Mouse (Mus musculus): Measurements from ENCODE around the gene Gm20458. TPM values are rescaled to one million over a fixed set of nuclear protein-coding genes. Genes with fewer than 3 reads are reported as not detected.

Gene Gm20458
- total and polyA plus RNA-seq, 2 experiments from 2014 or later: 6.9 to 15.0 TPM

GRCm38 (mm10) chr2:164487812-164488211 lies 27.0 kb downstream of the Gm20458 start:
- Histone ChIP-seq H3K27me3 (ENCODE audit: insufficient read depth, low read length) (no peaks in the 10 kb centered on the region), H3K4me3 (ENCODE audit: low read depth, low read length) (no peak overlapping the region), H3K36me3 (ENCODE audit: insufficient read depth, low read length) (peaks cover 15% of the 10 kb centered on the region), H3K9me3 (ENCODE audit: low read length) (no peaks in the 10 kb centered on the region), H3K27ac (ENCODE audit: low read depth, low read length) (no peak overlapping the region), H3K9ac (replicated peaks; ENCODE audit: low read length, poor library complexity, severe bottlenecking) (no peak overlapping the region), H3K4me2 (ENCODE audit: low read depth, low read length, poor library complexity, severe bottlenecking) (0 out of 2 replicates have a peak overlapping the region, but pooled peaks have one; percentile 99), H3K4me1 (ENCODE audit: insufficient read depth, low read length) (no peaks in the 10 kb centered on the region)
- ATAC-seq (ENCODE audit: low FRiP score): peak; percentile 41; the same call in 1 of the 2 replicates
- peak; percentile 69 for DNase-seq (ENCODE audit: low spot score)
- TF ChIP-seq CTCF (IDR thresholded peaks at IDR 0.05): no peak
- 61% methylated on average over 9 of the region's 9 CpGs for WGBS

- DNase-seq (ENCODE audit: low spot score) (peak; percentile 78), ATAC-seq (ENCODE audit: low FRiP score) (peak; percentile 65; the same call in 1 of the 2 replicates)
- H3K4me2 ChIP-seq (ENCODE audit: low read depth, low read length, poor library complexity, severe bottlenecking): no peak overlapping the region
- TF ChIP-seq CTCF (IDR thresholded peaks at IDR 0.05): no peak
- H3K36me3 ChIP-seq (ENCODE audit: insufficient read depth, low read length): peaks cover 15% of the 10 kb centered on the region
- 38% methylated on average over 2 of the region's 2 CpGs for WGBS
- no peaks in the 10 kb centered on the region for H3K27me3 ChIP-seq (ENCODE audit: insufficient read depth, low read length)
- no peak overlapping the region for H3K4me3 ChIP-seq (ENCODE audit: low read depth, low read length)
- no peak overlapping the region for H3K9ac ChIP-seq (replicated peaks; ENCODE audit: low read length, poor library complexity, severe bottlenecking)
- H3K4me1 ChIP-seq (ENCODE audit: insufficient read depth, low read length): peaks cover 7% of the 10 kb centered on the region; the same call in 1 of the 2 replicates
- no peaks in the 10 kb centered on the region for H3K9me3 ChIP-seq (ENCODE audit: low read length)
- H3K27ac ChIP-seq (ENCODE audit: low read depth, low read length): peak overlapping the region; percentile 14; the same call in 1 of the 2 replicates
These were observed 33.4 kb downstream of the Gm20458 start for GRCm38 (mm10) chr2:164494126-164494525.

GRCm38 (mm10) chr2:164496331-164496730 lies 35.6 kb downstream of the Gm20458 start:
- DNase-seq (ENCODE audit: low spot score) (no peak), ATAC-seq (ENCODE audit: low FRiP score) (no peak)
- Histone ChIP-seq H3K4me3 (ENCODE audit: low read depth, low read length) (no peak overlapping the region), H3K27me3 (ENCODE audit: insufficient read depth, low read length) (no peaks in the 10 kb centered on the region), H3K4me2 (ENCODE audit: low read depth, low read length, poor library complexity, severe bottlenecking) (no peak overlapping the region), H3K9ac (replicated peaks; ENCODE audit: low read length, poor library complexity, severe bottlenecking) (no peak overlapping the region), H3K9me3 (ENCODE audit: low read length) (no peaks in the 10 kb centered on the region), H3K27ac (ENCODE audit: low read depth, low read length) (no peak overlapping the region), H3K36me3 (ENCODE audit: insufficient read depth, low read length) (peaks cover 15% of the 10 kb centered on the region), H3K4me1 (ENCODE audit: insufficient read depth, low read length) (peaks cover 7% of the 10 kb centered on the region; the same call in 1 of the 2 replicates)
- TF ChIP-seq CTCF (IDR thresholded peaks at IDR 0.05): no peak
- 59% methylated on average over 1 of the region's 1 CpGs for WGBS

- H3K4me1 ChIP-seq (ENCODE audit: insufficient read depth, low read length): peaks cover 7% of the 10 kb centered on the region; the same call in 1 of the 2 replicates
- peak within 1 kb of the TSS; percentile 82 for H3K4me3 ChIP-seq (ENCODE audit: low read depth, low read length)
- no peaks in the 10 kb centered on the region for H3K9me3 ChIP-seq (ENCODE audit: low read length)
- TF ChIP-seq CTCF (IDR thresholded peaks at IDR 0.05): 0 out of 2 replicates have a peak, but pooled peaks have one; percentile 1
- H3K27ac ChIP-seq (ENCODE audit: low read depth, low read length): peak within 1 kb of the TSS; percentile 77
- ATAC-seq (ENCODE audit: low FRiP score) (peak; percentile 87), DNase-seq (ENCODE audit: low spot score) (peak; percentile 92)
- peak within 1 kb of the TSS; percentile 97 for H3K4me2 ChIP-seq (ENCODE audit: low read depth, low read length, poor library complexity, severe bottlenecking)
- 4% methylated on average over 40 of the region's 43 CpGs for WGBS
- peak within 1 kb of the TSS; percentile 63 for H3K9ac ChIP-seq (replicated peaks; ENCODE audit: low read length, poor library complexity, severe bottlenecking)
- H3K27me3 ChIP-seq (ENCODE audit: insufficient read depth, low read length): no peaks in the 10 kb centered on the region
- H3K36me3 ChIP-seq (ENCODE audit: insufficient read depth, low read length): peaks cover 21% of the 10 kb centered on the region
These were observed 36.3 kb downstream of the Gm20458 start, which contains the start of gene Pigt for GRCm38 (mm10) chr2:164496847-164497690. TSS of gene Pigt (plus strand) at chr2:164497520.

GRCm38 (mm10) chr2:164497691-164498268 lies 37.0 kb downstream of the Gm20458 start:
- H3K27ac ChIP-seq (ENCODE audit: low read depth, low read length): peak overlapping the region; percentile 39; the same call in 1 of the 2 replicates
- no peaks in the 10 kb centered on the region for H3K27me3 ChIP-seq (ENCODE audit: insufficient read depth, low read length)
- TF ChIP-seq CTCF (IDR thresholded peaks at IDR 0.05): peak; percentile 17; the same call in 1 of the 2 replicates
- peaks cover 27% of the 10 kb centered on the region for H3K36me3 ChIP-seq (ENCODE audit: insufficient read depth, low read length)
- WGBS: 7% methylated on average over 21 of the region's 21 CpGs
- H3K4me3 ChIP-seq (ENCODE audit: low read depth, low read length): peak overlapping the region; percentile 82
- H3K9me3 ChIP-seq (ENCODE audit: low read length): no peaks in the 10 kb centered on the region
- peak overlapping the region; percentile 63 for H3K9ac ChIP-seq (replicated peaks; ENCODE audit: low read length, poor library complexity, severe bottlenecking)
- peak overlapping the region; percentile 97 for H3K4me2 ChIP-seq (ENCODE audit: low read depth, low read length, poor library complexity, severe bottlenecking)
- ATAC-seq (ENCODE audit: low FRiP score) (0 out of 2 replicates have a peak, but pooled peaks have one; percentile 17), DNase-seq (ENCODE audit: low spot score) (no peak)
- H3K4me1 ChIP-seq (ENCODE audit: insufficient read depth, low read length): peaks cover 7% of the 10 kb centered on the region; the same call in 1 of the 2 replicates
